Mouse (Mus musculus): ENCODE results near the gene Pabpc6.

Gene Pabpc6

GRCm38 (mm10) chr17:9669283-9669905 is at the start of gene Pabpc6:
Gene Pabpc6 (minus strand): TSS chr17:9669717.
- no peak for DNase-seq (ENCODE audit: low spot score)

- DNase-seq (ENCODE audit: low spot score) = no peak
Measured at GRCm38 (mm10) chr17:9710910-9711309, 41.4 kb upstream of the Pabpc6 start.

GRCm38 (mm10) chr17:9708888-9709287 is 39.4 kb upstream of the Pabpc6 start:
- no peak for DNase-seq (ENCODE audit: low spot score)

- no peak for DNase-seq (ENCODE audit: low spot score)
Measured at GRCm38 (mm10) chr17:9707356-9707755, 37.8 kb upstream of the Pabpc6 start.

- DNase-seq (ENCODE audit: low spot score) = no peak
Measured at GRCm38 (mm10) chr17:9697763-9698162, 28.2 kb upstream of the Pabpc6 start.

- DNase-seq (ENCODE audit: low spot score) = no peak
Measured at GRCm38 (mm10) chr17:9691251-9691650, 21.7 kb upstream of the Pabpc6 start.

- DNase-seq (ENCODE audit: low spot score) = no peak
Measured at GRCm38 (mm10) chr17:9683539-9684155, 14.1 kb upstream of the Pabpc6 start.

- no peak for DNase-seq (ENCODE audit: low spot score)
Measured at GRCm38 (mm10) chr17:9680741-9681140, 11.2 kb upstream of the Pabpc6 start.

- DNase-seq (ENCODE audit: low spot score) = no peak
Measured at GRCm38 (mm10) chr17:9675175-9675789, 5.8 kb upstream of the Pabpc6 start.

- no peak for DNase-seq (ENCODE audit: low spot score)
Measured at GRCm38 (mm10) chr17:9667955-9668354, 1.6 kb downstream of the Pabpc6 start.

GRCm38 (mm10) chr17:9658651-9659050 is 10.9 kb downstream of the Pabpc6 start:
- no peak for DNase-seq (ENCODE audit: low spot score)

GRCm38 (mm10) chr17:9654155-9654554 is 15.4 kb downstream of the Pabpc6 start:
- DNase-seq (ENCODE audit: low spot score) = no peak

- no peak for DNase-seq (ENCODE audit: low spot score)
Measured at GRCm38 (mm10) chr17:9647644-9648043, 21.9 kb downstream of the Pabpc6 start.

- DNase-seq (ENCODE audit: low spot score) = no peak
Measured at GRCm38 (mm10) chr17:9643657-9644180, 25.8 kb downstream of the Pabpc6 start.

GRCm38 (mm10) chr17:9637011-9637410 is 32.5 kb downstream of the Pabpc6 start:
- DNase-seq (ENCODE audit: low spot score) = no peak

- no peak for DNase-seq (ENCODE audit: low spot score)
Measured at GRCm38 (mm10) chr17:9632579-9633252, 36.8 kb downstream of the Pabpc6 start.

GRCm38 (mm10) chr17:9632140-9632539 is 37.4 kb downstream of the Pabpc6 start:
- DNase-seq (ENCODE audit: low spot score) = no peak

- DNase-seq (ENCODE audit: low spot score) = no peak
Measured at GRCm38 (mm10) chr17:9631081-9631480, 38.4 kb downstream of the Pabpc6 start.

- no peak for DNase-seq (ENCODE audit: low spot score)
Measured at GRCm38 (mm10) chr17:9627011-9627410, 42.5 kb downstream of the Pabpc6 start.

Data from ovary, adult 18-20 months (tissue).